Mouse (Mus musculus): ENCODE results near the gene Abhd10. TPM values are rescaled to one million over a fixed set of nuclear protein-coding genes. Genes with fewer than 3 reads are reported as not detected.

Gene Abhd10
- 10 to 100 TPM in 1 of 2 experiments, 1 to 10 TPM in 1; 9.2 to 10.2 TPM for total RNA-seq (2021)
- long read RNA-seq, experiment 1, partial matches to known transcripts: 4 of 20 reads
- long read RNA-seq, experiment 1, other reads (novel, unspliced or antisense): 14 of 20 reads
- long read RNA-seq, experiment 2, partial matches to known transcripts: 6 of 33 reads
- long read RNA-seq, experiment 2, other reads (novel, unspliced or antisense): 22 of 33 reads

- peak; percentile 93 to 97 for DNase-seq
- intact Hi-C loops (cut with DNase I): no loop called here
Measured at GRCm38 (mm10) chr16:45742615-45743476, at the start of gene Abhd10. Abhd10 (minus strand) TSS chr16:45742955.

DNA sequence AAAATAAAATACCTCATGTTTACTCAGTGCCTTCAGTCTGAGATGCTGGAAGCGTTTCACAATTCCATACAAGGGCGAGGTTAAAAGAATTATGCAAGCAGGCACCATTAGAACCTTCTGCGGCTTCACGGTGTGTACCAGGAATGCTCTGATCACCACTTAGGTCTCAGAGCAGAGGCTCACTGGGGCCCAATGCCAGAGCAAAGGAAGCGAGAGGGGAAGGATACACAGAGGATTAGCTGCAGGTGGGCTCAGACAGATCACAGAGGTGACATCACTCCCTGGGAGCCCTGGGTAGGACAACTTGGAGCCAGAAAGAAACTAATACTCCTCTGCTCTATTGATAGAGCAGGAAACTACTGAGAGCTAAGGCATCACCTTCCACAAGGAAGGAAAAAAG is 48.5 kb upstream of the Abhd10 start:
- intact Hi-C loops (cut with DNase I): no loop called here

DNA sequence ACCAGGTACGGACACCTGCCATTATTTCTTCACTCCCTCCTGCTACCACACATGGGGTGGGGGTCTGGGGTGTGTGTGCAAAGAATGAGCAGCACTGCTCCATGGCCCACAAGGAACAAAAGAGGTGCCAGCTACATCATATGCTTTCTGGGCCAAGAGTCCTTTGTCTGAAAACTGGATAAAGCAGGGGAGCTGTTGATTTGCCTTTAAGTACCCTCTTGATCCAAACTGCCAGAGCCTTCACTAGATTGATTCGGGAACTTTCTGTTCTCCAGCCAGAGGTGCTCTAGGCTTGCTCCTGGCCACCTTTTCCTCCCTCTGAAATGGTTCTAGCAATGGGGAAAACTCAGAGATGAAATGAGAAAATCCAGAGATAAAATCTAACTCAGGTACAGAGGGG is 46.6 kb upstream of the Abhd10 start:
- intact Hi-C loops (cut with DNase I): no loop called here
- no peak for DNase-seq

More for the DNA sequence above, 48.5 kb upstream of the Abhd10 start:
- DNase-seq: no peak

DNA sequence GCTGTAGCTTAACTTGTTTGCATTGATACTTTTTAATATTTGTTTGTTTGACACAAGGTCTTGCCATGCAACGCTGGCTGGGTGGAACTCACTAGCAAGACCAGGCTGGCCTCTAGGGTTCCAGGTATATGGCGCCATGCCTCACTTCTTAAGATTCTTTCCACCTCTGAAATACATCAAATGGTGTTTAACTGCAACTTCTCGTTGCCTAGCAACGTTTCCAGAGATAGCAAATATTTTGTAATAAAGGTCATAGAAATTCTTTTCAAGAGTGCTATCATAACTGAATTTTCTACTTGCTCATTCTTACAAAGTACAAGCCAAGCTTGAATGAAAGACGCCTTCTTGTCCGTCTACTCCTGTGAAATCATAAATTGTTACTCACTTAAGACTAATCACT is 44.9 kb upstream of the Abhd10 start:
- intact Hi-C loops (cut with DNase I): loop anchor here (2.0 kb wide), 1 partner anchor 27 kb away; no protein-coding TSS in a partner anchor
- DNase-seq: no peak

DNA sequence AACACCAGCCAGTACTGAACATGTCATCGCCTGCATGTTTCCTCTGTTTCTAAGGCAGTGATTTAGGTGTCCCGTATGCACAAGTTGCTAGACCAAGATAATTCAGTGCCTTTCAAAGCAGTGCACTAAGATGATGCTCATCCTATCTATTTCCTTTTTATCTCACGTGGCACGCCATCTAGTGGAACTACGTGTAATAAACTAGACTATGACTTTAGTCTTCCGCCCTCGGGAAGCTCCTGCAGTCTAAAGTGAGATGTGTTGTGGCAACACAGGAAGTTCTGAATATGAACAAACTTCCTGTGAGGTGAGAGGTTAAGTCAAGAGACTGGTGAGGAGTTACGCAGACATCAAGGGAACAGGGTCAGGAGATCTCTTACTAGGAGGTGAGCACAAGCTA is 43.9 kb upstream of the Abhd10 start:
- intact Hi-C loops (cut with DNase I): loop anchor here (2.0 kb wide), 1 partner anchor 26 kb away; no protein-coding TSS in a partner anchor

GRCm38 (mm10) chr16:45780001-45780400 is 37.2 kb upstream of the Abhd10 start:
- intact Hi-C loops (cut with DNase I): no loop called here
- DNase-seq: no peak

More for the DNA sequence above, 43.9 kb upstream of the Abhd10 start:
- DNase-seq: no peak

- no peak for DNase-seq
- intact Hi-C loops (cut with DNase I): no loop called here
Measured at GRCm38 (mm10) chr16:45774813-45775212, 32.1 kb upstream of the Abhd10 start.

- intact Hi-C loops (cut with DNase I): no loop called here
Measured at GRCm38 (mm10) chr16:45770914-45771313, 28.2 kb upstream of the Abhd10 start.

DNA sequence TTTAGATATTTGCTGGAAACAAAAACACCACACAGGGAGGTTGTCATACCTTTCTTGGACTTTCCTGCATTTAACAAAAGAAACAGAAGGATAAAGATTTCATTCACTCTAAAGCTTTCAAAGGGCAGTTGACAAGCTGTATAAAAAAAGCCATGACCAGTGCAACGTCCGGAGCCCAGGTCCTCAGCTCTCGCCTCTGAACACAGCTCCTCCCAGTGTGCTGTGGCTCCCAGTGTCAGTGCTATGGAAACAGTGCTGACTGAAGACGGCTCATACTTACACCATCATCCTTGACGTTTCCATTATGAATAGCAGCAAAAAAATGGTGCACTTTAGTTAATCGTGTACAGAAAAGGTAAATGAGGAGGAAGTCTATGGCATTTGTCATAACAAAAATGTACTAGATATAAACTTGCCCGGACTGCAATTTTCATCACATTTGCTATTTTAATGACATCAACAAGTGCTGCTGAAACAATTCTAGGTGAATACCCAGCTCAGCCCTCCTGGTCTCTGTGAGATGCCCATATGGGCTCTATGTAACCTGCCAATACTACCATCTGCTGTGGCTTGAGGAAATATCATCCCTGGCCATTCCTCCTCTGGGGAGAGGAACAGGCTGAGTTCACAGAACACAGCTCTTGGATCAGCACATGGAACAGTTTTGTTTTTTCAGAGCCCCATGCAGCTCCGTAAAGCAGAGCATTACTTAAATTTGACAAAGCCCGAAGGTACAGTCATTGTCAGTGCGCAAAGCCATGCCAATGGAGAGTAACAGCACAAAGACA is 25.3 kb upstream of the Abhd10 start:
- intact Hi-C loops (cut with DNase I): no loop called here
- no peak for DNase-seq

More at GRCm38 (mm10) chr16:45770914-45771313, 28.2 kb upstream of the Abhd10 start:
- DNase-seq: no peak

DNA sequence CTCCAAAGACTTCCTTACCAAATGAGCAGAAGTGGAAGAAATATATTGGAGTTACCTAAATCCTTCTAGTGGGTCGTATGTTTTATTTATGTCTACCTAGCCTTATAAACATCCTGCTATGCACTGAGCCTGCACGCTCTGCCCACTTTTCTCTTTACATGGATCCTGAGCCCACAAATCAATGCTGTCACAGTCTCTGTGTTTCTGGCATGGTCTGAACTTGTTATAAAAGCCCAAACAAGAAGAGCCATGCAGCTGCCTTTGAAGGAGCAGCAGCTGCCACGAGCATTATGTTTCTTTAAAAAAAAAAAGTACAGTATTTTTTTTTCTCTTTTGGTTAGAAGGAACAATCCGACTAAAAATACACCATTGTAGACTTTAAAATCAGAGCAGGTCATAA is 24.7 kb upstream of the Abhd10 start:
- intact Hi-C loops (cut with DNase I): no loop called here
- DNase-seq: no peak

DNA sequence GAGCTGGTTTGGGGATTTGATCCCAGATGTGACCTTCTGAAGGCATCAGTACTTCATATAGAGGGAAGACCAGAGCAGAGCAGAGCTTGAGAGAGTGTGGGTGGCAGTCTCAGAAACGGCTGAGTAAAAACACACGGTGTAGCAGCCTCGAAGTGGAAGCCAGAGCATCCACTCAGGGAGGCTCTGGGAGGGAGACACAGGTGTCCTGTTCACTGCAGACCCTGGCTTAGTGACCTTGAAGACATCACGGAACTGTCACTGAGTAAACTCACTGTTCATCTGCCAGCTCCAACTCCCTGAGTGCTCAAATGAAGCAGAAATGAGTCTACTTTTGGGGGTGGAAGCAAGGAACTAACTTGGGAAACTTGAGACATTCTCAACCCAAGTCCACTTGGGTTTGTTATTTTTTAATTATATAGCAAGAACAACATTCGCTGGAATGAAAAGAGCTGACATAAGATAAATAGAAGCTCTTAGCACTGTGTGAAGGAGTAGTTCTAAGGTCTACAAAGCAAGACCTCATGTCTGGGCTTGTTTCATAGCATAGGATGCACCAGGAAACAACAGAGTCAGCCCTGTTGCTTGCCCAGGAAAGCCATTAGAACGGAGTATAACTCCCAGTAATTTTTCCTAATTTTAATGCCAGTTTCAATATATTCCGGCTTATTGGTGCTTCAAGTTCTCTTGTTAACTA is 23.2 kb upstream of the Abhd10 start:
- intact Hi-C loops (cut with DNase I): no loop called here
- DNase-seq: no peak

DNA sequence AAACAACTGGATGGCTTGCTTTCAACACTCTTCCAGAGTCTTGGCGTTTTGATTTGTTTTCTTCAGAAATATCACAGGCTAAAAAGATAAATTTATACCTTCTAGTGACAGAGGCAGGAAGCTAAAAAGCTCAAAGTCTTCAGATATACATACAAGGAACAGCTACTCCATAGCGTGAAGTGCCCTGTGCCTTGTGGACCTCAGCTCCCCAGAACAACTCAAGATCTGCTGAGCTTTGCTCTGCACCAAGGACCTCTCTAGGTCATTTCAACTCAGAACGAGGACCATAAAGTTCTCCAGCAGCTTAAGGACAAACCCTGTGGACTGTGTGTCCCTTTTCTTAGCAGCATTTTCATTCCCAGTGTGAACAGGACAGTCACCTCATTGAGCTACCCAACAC is 22.3 kb upstream of the Abhd10 start:
- no peak for DNase-seq
- intact Hi-C loops (cut with DNase I): no loop called here

GRCm38 (mm10) chr16:45762859-45763505 is 20.2 kb upstream of the Abhd10 start:
- no peak for DNase-seq
- intact Hi-C loops (cut with DNase I): no loop called here

- intact Hi-C loops (cut with DNase I): loop anchor here (2.0 kb wide), 1 partner anchor 25 kb away; no protein-coding TSS in a partner anchor
- no peak for DNase-seq
Measured at GRCm38 (mm10) chr16:45761425-45761824, 18.7 kb upstream of the Abhd10 start.

GRCm38 (mm10) chr16:45758726-45759269 is 16.0 kb upstream of the Abhd10 start:
- no peak for DNase-seq
- intact Hi-C loops (cut with DNase I): loop anchor here (10.0 kb wide), 1 partner anchor 266 kb away; no protein-coding TSS in a partner anchor

DNA sequence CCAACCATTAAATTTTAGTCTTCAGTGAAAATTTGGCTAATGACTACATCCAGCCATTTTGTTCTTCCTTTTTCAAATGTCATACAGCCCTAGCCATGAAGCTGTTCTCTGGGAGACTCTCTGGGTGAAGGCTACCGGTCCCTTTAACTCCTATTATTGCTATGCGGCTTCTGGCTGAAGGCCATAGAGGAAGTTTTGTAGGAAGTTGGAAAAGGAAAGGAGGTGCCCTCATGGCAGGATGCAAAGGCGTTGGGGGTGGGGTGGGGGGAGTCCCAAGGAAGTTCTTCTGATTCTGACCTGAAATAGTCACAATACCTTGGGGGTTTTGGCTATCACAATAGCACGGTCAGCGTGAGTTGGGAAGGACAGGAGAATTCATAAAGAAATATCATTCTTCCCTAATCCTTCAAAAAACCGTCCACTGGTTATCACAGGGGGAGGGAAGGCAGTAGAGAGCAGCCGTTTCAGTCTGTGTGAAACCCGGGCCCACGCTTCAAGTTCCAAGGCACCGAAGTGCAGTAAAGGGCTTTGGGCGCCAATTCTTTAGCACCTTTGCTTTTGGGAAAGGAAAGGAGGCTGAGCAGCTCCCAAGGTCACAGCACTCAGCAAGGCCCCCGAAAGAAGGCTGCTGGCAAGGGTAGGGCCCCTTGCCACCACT is 14.8 kb upstream of the Abhd10 start:
- peak in 1 of 2 experiments; percentile 16 for DNase-seq
- intact Hi-C loops (cut with DNase I): loop anchor here (2.0 to 10.0 kb wide), 3 partner anchors 59 to 267 kb away; no protein-coding TSS in a partner anchor

DNA sequence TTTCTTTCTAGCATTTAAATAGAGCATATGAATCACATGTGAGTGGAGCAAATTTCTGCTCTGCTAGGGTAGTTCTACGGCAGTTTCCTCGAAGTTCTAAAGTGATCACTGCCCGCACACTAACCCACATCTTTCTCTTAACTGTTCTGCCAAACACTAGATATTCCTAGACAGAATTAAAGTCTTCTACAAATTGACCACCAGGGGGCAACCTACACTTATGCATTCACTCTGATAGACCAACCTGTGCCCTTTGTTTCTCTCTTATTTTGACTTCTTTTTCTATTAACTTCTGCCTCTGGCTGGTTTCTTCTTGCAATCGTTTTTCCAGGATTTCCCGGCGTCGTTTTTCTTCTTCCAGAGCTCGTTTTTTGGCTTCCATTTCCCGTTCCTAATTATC is 14.1 kb upstream of the Abhd10 start:
- peak in 1 of 2 experiments; percentile 7 for DNase-seq
- intact Hi-C loops (cut with DNase I): loop anchor here (2.0 to 10.0 kb wide), 3 partner anchors 60 to 268 kb away; no protein-coding TSS in a partner anchor

DNA sequence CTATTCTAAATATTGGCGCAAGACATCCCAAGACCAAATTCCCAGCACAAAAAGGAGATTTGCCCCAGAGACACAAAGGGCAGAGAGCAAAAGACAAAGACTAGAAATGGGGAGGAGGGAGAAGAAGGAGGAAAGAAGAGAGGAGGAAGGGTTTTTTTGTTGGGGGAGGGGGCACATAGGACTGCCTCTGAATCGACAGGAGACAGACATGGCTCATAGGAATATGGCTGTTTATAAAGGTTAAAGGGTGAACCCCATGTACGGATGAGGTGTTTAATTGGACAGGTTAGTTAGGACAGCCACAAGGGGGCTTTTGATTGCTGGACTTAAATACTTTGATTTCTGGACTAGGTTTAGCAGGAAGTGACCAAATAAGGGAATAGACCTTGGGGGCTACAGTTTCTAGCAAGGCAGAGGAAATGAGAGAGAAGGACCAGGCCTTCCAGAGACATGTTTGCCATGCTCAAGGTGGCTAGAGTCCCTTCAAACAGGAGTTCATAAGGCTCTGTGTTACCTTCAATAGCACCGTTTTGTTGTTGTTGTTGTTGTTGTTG is 913 bp upstream of the Abhd10 start:
- no peak for DNase-seq
- intact Hi-C loops (cut with DNase I): no loop called here

Measured in gastrocnemius, postnatal 36 days (tissue).